Mouse (Mus musculus) frontal cortex, postnatal 10 days (tissue): ENCODE data around the gene Ltbp4.

ENCODE experiments used
- DNase-seq, 2 experiments: peaks; one replicate each; pipeline ENCODE4 v3.0.0; 2022; ENCODE audit warnings: low spot score in 2 of 2, mixed read lengths in 1 of 2

The Ltbp4 gene

DNA sequence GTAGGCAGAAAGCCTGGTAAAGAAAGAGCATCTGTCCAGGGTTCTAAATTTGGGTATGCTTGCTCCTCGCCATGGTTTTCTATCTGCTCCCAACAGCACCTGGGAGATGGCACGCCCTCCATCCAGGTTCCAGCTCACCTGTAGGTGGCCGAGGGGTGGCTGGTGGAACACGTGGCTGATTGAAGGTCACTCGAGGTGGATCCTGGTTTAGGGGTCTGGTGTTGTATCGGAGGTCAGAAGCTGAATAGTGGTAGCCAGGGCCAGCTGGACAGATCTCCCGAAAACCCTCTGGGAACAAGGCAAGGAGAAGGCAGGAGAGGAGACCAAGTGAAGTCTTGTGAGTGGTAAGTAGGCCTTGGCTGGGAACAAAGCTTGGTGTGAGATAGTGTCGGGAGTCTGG, 10.0 kb downstream of the Ltbp4 start:
- DNase-seq = no peak

DNA sequence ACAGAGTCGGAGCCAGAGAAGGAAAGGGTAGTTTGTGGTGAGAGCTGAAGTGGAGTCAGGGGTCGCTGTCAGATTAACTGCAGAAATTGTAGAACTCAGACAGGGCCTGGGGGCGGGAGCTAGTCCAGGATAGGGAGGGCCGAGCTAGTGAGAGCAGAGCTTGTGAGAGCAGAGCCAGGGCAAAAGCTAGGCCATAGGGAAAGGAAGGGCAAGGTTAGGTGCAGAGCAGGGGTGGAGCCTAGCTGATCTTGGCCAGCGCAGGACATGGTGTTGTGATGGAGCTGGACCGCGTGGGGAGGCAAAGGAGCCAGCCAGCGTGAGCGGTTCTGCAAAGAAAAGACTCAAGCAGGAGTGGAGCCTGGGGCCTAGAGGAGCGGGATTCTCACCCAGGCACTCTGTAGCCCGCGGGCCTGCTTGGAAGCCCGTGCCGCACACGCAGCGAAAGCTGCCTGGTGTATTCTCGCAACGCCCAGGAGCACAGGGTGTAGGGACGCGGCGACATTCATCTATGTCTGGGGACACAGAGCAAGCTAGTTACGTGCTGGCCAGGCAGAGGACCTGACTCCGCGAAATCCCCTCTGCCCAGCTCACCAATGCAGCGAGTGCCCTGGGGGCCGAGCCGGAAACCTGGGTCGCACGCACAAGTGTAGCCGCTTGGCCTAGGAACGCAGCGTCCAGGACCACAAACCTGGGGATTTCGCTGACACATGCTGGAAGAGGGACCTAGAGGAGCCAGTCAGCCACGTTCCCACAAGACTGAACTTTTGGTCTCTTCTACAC, 11.2 kb downstream of the Ltbp4 start:
- no peak for DNase-seq

DNA sequence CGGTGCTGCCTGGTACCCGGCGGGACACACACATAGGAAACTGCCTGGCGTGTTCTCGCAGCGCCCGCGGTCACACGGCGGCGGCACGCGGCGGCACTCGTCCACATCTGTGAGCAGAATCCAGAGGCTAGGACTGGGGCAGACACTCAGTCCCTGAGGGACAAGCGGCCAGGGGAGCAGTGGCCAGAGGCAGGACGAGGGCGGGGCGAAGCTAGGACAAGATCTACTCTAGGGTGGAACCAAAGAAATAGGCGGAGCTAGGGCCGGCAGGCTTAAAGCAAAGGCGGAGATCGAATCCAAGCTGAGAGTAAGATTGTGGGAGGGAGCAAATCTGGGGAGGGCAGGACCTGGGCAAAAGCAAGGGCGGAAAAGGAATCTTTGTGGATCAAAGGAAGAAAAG, 11.8 kb downstream of the Ltbp4 start:
- DNase-seq = no peak

DNA sequence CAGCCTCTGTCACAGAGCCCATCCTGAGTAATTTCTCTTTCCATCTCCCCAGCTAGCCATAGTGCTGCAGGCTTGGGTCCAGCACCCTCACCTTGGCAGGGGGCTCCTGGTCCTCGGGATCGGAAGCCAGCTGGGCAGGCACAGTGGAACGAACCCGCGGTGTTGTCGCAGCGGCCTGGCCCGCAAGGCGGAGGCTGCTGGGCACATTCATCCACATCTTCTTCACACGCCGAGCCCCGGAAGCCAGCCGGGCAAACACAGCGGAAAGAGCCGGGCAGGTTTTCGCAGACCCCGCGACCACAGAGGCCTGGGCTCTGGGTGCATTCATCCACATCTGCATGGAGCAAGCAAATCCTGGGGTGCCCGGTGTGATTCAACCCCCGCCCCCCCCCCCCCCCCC, 12.6 kb downstream of the Ltbp4 start:
- DNase-seq = no peak

DNA sequence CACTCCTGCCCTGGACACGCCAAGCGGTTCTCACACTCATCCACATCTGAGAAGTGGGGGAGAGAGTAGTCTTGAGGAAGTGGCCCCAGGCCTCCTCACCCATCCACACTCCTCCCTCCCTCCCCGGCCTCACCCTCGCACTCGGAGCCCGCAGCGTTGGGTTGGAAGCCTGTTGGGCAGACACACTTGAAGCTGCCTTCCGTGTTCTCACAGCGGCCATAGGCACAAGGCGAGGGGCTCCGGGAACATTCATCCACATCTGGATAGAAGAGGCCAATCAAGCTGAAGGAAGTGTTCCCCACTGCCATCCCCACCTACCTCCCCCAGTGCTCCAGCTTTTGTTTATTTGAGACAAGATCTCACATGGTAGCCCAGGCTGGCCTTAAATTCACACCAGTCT, 13.3 kb downstream of the Ltbp4 start:
- no peak for DNase-seq

DNA sequence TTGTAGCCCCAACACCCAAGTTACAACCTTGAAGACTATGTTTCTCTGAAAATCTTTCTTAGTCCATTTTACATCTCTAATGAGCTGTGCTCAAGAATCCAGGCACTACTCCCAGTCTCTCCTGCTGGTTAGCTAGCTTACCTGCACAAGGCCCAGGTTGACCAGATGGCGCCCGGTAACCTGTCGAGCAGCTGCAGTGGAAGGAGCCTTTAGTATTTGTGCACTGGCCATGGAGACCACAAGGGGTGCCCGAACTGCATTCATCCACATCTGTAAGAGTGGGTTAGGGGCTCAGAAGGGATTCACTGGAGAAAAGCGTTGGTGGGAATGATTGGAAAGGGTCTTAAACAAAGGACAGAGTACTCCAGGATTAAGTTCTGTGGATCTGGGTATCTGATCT, 14.5 kb downstream of the Ltbp4 start:
- DNase-seq = no peak

DNA sequence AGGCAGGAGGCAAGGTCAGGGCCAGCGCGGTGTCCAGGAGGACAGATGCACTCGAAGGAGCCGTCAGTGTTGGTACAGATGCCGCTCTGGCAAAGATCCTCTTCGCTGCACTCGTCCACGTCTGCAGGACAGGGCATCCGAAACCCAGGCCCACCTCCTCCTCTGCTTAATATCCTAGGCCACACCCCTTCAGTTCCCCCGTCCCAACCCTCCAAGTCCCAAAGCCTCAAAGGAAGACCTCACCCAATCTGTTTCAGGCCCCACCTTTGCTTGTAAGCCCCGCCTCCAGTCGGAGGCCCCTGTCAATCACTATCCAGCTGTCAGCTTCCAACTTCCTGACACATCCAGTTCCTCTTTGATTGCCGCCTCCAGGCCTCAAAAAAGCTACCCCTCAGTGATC, 15.2 kb downstream of the Ltbp4 start:
- no peak for DNase-seq

DNA sequence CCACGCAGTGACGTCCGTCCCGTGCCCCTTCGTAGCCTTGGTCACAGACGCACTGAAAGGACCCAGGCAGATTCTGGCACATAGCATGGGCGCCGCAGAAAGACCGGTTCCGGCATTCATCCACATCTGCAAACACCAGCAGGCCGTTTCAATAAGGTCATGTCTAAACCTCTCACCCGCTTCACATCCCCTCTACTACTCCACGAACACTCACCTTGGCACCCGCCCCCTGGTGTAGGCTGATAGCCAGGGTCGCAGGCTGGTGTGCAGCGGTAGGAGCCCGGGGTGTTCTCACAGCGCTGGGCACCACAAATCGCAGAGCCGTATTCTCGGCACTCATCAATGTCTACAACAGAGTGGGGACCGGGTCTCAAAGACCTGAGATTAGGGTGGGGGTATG, 18.1 kb downstream of the Ltbp4 start:
- no peak for DNase-seq

DNA sequence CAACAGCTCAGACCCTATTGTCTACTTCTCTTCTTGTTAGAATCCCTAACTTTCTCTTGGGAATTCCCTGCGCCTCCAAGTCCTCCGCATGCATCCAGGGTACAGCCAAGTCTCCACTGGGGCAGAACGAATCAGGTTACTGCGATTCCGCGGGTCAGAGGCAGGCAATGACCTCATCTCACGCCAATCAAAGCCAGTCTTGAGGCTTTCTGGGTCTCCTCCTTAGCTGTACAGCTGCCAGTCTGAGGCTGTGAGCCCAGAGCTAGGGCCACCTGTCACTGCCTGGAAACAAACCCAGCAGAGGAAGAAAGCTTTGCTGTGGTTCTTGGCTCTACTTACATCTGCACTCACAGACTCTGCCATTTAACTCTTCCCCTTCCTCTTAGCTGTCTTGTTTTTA, 21.5 kb downstream of the Ltbp4 start:
- DNase-seq = no peak

DNA sequence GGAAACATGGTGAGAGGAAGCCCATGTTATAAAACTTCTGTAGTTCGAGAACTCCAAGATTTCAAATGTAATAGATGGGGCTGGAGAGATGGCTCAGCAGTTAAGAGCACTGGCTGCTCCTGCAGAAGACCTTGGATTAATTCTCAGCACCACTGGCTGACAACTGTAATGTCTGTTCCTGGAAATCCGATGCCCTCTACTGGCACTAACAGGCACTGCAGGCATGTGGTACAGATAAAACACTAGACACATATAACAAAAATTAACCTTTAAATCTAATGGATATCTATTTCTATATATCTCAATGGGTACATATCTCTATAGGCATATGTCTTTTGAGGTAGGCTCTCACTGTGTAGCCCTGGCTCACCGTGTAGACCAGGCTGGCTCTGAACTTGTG, 23.1 kb downstream of the Ltbp4 start:
- no peak for DNase-seq

DNA sequence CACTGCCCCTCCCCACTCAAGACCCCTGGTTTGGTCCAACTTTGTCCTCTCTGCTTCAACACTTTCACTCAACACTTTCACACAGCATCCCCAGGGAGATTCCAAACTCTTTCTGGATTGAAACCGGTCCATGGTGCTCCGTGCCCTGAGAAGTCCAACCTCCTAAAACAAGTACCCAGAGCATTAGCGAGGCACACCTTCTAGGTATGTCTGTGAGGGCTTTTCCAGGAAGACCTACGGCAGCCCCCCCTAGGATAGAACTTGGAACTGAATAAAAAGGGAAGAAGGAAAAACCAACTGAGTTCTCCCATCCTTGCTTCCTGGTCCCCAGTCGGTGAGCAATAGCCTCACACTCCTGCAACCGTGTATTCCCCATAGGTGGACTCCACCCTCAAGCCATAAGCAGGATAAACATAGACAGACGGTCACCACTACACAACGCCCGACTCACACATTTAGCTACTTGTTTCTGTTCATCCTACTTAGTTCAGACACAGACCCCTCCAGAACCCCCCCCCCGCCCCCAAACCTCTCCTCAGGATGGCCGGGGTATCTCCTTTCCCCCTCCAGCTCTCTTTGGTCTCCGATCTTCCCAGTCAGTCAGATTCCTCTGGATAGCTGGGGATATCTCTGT, 25.7 kb downstream of the Ltbp4 start:
- DNase-seq = no peak

DNA sequence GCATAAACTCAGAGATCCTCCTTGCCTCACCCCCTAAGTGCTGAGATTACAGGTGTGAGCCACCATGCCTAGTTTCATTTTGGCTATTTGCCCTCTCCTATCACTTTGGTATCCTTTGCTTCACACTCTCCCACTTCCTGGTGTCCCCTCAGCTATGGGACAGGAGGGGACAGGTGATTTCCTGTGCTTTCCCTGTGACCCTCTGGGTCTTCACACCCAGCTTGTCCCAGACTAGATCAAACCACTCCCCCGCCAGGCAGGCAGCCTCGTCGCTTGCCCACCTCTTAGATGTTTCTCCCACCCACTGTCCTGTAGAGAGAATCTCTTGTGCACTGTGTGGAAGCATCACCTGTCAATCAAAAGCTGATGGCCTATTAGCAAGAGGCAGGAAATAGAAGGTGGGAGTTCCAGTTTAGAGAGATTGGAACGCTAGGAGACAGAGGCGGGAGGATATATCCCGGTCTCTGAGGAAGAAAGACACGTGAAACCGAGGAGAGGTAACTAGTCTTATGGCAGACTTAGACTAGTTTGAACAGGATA, 26.4 kb downstream of the Ltbp4 start:
- DNase-seq = no peak

DNA sequence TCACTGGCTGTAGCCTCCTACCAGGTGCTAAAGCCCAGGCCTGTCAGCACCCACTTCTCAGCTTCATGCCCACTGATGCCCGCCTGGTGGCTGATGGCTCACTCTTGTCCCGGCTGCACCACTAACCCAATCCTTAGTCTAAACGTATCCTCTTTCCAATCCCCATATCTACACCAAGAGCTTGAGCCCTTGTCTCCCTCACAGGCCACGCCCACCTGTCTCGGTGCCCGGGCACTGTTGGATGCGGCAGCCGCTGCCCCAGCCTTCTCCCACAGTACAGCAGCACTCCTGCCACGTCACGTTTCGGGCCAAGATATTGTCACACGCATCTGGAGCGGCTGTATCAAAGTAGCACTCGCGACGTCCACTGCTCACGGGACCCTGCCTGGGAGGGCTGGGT, 27.2 kb downstream of the Ltbp4 start:
- DNase-seq = no peak

DNA sequence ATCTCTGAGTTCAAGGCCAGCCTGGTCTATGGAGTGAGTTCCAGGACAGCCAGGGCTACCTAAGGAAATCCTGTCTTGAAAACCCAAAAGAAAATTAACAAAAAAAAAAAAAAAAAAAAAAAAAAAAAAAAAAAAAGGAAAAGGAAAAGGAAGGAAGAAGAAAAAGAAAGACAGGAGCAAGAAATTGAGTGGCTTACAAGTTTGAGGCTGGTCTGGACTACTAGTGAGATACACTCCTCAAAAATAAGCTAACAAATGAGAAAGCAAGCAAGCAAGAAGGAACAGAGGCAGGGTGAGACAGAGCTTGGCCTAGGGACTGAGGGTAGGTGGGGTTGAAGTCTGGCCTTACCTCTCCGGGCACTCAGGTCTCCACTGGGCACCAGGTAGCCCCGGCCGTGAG, 27.7 kb downstream of the Ltbp4 start:
- no peak for DNase-seq

DNA sequence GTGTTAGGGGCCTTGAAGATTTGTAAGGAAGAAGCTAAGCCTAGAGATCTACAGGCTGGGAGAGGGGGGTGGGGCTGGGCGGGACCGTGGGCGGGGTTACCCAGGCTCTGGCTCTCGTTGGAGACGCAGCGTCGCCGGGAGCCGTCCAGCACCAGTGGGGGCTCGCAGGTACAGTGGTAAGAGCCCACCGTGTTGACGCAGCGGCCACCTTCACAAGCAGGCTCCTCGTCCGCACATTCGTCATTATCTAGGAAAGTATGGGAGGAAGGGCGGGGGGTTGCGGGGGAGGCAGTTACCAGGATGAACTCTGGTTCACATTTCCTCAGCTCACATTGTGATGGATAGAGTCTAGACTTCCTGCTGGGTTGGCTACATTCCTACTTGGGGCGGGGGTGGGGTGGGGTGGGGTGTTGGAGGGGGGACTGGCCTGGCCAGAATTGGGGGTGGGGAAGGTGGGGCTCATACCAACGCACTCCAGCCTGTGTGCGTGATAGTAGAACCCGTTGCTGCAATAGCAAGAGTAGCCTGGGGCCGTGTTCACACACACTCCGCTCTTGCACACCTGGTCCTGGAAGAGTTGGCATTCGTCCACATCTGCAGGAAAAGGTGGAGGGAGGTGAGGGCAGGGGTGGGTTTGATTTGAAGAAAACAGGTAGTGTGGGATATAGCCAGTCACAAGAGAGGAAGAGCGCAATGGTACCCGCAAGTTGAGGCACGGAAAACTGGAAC, 28.5 kb downstream of the Ltbp4 start:
- DNase-seq = no peak

DNA sequence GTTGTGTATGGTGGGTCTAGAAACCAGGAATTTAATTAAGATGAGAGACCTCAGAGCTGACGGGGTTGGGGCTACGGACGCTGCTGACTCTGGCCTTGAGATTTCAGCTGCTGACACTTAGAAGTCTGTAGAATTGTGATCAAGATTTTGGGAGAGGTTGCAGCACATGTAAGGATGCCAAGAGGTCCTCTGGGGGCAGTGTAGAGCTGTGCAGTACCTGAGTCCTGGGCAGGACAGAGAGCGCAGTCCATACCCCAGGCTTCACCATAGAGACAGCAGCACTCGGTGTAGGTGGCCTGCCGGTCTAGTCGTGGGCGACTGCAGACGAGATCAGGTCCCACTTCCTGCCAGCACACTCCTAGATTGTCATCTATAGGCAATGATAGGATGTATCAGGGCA, 29.9 kb downstream of the Ltbp4 start:
- no peak for DNase-seq

DNA sequence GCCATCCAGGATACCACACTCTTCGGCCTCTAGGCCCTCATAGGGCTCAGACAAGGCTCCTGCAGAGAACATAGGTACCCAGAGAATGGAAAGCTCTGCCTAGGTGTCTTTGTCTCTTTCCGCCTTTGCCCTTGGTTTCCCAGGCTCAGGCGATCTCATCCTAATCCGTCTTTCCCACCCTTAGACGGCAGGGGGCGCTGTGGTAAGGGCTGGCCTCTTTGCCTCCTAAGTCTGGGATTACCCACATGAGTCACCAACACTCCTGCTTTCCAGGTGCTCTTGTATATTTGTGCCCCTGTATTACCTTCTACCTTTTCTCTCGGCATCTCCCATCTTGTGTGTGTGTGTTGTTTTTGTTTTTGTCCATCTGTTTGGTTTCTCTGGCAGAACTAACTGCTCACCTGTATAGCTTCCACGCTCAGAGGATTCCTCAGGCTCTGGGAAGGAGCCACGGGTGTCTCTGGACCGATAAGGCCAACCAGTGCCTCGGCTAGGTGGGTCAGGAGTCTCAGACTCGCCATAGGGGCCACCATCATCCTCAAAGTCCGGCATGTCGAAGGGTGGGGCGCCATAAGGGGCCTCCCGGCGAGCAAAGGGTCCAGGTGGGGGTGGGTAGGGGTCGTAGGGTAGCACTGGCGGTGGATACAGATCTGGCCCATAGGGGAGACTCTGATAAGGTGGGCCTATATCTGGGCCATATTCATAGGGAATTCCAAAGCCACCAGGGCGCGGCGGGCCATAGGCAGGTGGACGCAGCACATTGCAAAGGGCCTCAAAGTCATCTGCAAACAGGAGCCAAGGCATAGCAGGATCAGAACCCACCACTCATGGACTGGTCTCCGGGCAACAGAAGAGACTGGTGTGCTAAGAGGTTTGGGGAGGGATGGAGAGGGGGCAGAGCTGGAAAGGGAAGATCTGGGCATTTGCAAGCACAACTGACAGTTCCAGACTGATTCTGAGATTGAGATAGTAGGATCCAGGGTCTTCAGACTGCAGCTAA, 31.0 kb downstream of the Ltbp4 start:
- DNase-seq = no peak

DNA sequence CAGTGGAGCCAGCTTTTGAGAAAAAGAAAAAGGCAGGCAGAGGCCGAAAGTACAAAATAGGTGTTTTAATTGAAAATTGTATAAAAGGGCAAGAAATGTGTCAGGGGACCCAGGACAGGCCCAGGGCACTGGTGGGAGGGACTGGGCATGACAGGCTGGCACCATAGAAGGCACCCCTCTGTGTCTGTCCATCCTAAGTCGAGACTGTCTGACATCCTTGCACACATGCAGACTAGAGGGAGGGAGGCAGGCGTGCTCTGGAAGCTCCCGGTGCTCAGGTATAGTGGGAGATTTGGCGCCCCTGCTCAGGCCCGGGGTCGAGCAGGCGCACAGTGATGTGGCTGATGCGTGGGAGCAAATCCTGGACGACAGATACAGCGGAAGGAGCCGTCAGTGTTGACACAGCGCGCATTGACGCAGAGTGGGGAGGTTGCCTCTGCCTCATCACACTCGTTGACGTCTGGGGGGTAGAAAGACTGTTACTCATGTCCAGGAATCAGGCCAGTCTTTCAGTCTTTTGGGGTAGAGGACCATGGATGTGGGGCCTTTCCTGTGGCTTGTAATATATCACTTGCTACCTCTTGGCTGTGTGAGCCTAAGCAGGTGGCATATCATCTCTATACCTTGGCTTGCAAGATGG, 32.3 kb downstream of the Ltbp4 start:
- DNase-seq = no peak

DNA sequence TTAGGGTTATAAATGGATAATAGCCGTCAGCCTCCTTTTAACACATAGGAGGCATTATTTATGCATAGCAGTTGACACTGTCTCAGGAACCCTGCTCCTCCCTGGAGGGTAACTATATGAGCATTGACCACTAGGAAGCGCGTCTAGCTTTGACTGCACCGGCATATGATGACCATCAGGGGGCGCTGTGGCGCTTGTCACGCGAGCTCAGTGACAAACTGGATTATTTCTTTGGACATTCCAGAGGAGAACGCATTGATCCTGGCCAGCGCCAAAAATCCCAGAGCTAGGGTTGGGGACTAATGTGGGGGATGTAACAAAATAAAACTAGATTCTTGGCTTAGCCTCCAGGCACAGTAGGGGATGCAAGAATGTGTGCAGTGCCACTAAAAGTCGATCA, 35.3 kb downstream of the Ltbp4 start:
- DNase-seq = peak in 1 of 2 experiments; percentile 71

DNA sequence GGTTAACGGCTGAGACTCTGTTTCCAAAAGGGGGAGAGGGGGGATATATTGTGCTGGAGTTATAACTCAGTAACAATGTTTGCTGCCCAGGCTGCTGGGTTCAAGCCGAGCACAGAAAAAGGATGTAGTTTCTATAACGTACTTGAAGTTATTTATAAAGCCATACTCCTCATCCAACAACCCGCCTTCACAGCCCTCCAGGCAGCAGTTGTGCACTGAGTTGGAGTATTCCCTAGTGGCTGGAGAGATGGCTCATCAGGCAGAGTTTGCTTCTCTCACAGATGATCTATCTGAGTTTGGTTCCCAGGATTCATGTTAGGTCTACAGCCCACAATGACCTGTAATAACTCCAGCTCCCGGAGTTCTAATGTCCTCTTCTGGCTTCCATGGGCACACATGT, 36.7 kb downstream of the Ltbp4 start:
- no peak for DNase-seq

DNA sequence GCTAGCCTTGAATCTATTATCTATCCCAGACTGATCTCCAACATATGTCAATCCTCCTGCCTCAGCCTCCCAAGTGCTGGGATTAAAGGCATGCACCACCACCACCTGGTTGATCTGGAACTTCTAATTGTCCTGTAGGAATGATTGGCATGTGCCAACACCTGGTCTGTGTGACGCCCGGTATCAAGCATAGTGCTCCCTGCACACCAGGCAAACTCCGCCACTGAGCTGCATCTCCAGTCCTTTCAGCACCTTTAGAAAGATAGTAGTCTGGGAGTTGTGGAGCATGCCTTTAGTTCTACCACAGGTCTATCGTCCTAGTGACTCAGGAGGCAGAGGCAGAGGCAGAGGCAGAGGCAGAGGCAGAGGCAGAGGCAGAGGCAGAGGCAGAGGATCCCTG, 37.1 kb downstream of the Ltbp4 start:
- no peak for DNase-seq
